Mouse (Mus musculus) kidney, adult 8-10 months (tissue): ENCODE results near the gene Fgfr1op.
"Not testable (repeated sequence)": the region's sequence is repeated elsewhere in the genome, so short reads cannot be mapped to it uniquely, and the experiment has no call there.

Experiments
- DNase-seq, 2 experiments: peaks; one replicate each; pipeline ENCODE4 v3.0.0; 2022

The Fgfr1op gene

GRCm38 (mm10) chr17:8171081-8171480 lies 5.8 kb downstream of the Fgfr1op start:
- DNase-seq: no peak

GRCm38 (mm10) chr17:8177090-8177489 lies 11.8 kb downstream of the Fgfr1op start:
- no peak for DNase-seq

- no peak for DNase-seq
Observed at GRCm38 (mm10) chr17:8183815-8184214, 18.5 kb downstream of the Fgfr1op start.

DNA sequence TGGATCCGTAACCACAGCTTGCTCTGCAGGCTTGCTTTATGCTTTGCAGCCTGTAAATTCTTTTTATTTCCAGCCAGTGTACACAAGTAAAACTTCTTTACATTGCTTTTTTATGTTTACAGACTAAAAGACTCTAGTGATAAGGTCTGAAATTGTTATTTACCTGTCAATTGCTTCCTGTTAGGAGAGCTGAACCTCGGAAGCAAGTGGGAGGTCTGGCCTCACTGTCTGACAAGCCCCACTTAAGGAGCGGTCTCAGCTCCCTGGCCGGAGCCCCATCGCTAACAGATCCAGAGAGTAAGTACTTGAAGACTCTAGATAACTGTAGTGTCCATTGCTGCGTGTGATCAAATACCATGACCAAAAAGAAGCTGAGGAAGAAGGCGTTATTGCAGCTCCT lies 18.9 kb downstream of the Fgfr1op start:
- no peak for DNase-seq

DNA sequence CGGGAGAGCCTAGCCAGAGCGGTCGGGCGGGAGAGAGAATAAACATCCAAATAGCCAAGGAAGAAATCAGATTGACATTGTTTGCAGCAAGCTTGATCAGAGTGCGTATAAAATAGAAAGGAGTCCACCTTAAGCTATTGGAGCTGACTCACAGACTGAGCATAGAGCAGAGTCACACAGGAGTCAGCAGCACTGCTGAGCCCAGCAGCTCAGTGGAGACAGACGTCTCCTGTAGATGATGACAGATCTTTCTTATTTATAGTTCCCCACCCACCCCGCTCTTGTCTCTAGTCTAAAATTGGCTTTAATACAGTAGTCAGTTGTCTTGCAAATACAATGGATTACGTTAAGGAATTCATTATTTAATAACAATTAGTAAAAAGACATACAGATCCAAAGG lies 28.4 kb downstream of the Fgfr1op start:
- DNase-seq: no peak

GRCm38 (mm10) chr17:8195685-8196376 lies 30.5 kb downstream of the Fgfr1op start:
- no peak for DNase-seq

GRCm38 (mm10) chr17:8197652-8198051 lies 32.4 kb downstream of the Fgfr1op start:
- DNase-seq: no peak

DNA sequence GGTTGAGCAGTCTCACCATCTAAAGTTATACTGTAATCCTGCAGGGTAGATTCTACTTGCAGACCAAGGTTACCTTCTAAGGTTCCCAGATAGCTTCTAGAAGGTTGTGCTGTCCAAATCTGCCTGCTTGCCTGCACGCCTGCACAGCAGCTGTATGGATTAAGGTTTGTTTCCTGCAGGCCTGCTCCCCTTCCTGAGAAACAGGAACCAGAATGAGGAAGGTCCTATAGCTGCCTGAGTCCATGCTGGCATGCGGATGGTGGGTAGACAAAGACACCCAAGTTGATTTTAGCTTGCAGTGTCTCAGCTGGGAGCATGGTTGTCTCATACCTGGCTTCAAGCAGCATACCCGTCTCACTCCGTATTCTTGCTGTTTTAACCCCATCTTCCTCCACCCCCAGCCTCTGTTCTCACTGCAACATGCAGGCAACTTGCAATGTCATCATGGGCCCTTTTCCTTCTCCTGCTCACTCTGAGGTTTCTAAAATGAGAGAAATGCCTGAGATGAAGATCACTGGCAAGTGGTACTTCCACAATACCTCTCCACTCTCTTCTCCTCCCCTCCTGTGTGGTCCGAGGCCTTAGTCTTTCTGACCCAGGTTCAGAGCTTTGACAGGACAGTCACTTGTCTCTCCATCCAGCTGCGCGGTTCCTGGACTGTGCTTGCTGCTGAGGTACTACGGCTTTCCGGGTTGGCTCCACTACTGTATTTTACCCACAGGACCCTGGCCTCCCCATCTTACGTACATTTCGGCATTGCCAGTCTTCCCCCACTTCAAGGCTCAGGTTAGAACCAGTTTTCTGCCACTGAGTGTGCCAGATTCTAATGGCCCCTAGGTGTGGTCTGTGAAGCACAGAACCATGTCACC lies 34.0 kb downstream of the Fgfr1op start:
- DNase-seq: no peak

DNA sequence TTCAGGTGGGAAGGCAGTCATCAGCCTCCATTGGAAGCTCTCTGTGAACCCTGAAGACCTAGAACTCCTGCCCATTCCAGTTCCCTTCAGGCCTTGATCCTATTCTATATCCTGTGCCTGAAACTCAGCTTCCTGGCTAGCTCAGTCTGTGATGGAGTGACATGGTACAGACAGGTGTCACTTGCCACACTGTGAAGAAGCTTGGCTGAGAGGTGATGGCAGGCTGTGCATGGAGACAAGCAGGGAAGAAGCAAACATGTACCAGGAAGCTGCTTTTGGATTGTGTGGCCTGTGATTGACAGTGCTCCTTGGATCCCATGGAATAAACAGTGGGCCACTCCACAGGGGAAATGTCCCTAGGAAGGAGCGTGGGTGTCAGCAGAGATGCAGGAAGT lies 34.6 kb downstream of the Fgfr1op start:
- DNase-seq: no peak

DNA sequence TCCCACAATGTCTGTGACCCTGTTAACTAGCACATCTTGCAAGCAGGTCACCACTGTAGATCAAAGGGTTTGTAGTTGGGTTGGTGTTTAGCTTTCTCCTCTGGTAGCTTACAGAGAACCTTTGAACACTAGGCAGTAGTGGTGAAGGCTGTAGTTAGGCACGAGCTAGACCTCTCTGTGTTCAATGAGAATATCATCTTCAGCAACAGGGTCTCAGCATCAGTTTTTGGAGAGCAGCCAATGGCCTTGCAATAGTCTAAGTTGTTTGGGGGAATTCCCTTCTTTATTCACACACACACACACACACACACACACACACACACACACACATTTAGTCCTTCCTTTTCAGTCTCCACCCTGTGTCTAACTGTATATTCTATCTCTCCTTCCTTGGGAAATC lies 38.2 kb downstream of the Fgfr1op start:
- no peak for DNase-seq

DNA sequence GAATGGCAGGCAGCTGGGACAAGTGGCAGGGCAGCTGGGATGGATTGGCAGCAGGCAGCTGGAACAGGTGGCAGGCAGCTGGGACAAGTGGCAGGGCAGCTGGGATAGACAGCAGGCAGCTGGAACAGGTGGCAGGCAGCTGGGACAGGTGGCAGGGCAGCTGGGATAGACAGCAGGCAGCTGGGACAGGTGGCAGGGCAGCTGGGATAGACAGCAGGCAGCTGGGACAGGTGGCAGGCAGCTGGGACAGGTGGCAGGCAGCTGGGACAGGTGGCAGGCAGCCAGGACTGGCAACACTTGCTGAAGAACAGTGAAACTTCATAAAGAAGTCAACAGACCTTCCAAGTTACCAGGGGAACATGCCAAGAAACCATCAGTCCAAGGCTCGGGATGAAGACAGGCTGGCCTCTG lies 39.9 kb downstream of the Fgfr1op start:
- not testable (repeated sequence) for DNase-seq

- DNase-seq: no peak
Observed at GRCm38 (mm10) chr17:8206691-8207090, 41.4 kb downstream of the Fgfr1op start.

DNA sequence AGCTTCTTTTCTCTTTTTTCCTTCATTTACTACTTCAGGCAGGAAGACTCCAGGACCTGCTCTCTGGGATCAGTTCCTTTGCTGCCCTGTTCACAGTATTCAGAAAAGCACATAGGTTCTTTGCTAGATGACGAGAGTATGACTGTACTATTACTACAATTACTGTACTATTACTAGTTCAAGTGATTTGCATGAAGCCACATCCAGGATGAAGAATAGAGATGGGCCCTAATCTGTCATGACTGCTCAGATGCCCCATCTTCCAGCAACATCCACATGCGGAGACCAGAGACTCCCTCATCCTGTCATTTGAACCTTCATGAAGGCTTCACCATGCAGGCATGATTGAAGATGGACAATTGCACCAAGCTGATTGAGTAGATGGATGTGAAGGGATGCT lies 44.4 kb downstream of the Fgfr1op start:
- DNase-seq: no peak

- no peak for DNase-seq
Observed at GRCm38 (mm10) chr17:8210170-8210569, 44.9 kb downstream of the Fgfr1op start.

- no peak for DNase-seq
Observed at GRCm38 (mm10) chr17:8210675-8211074, 45.4 kb downstream of the Fgfr1op start.

GRCm38 (mm10) chr17:8211399-8211798 lies 46.1 kb downstream of the Fgfr1op start:
- no peak for DNase-seq

- no peak for DNase-seq
Observed at GRCm38 (mm10) chr17:8214369-8214768, 49.1 kb downstream of the Fgfr1op start.

- DNase-seq: no peak
Observed at GRCm38 (mm10) chr17:8215016-8215745, 49.9 kb downstream of the Fgfr1op start.

GRCm38 (mm10) chr17:8223225-8223624 lies 57.9 kb downstream of the Fgfr1op start:
- DNase-seq: no peak

- no peak for DNase-seq
Observed at GRCm38 (mm10) chr17:8224072-8224471, 58.8 kb downstream of the Fgfr1op start.

DNA sequence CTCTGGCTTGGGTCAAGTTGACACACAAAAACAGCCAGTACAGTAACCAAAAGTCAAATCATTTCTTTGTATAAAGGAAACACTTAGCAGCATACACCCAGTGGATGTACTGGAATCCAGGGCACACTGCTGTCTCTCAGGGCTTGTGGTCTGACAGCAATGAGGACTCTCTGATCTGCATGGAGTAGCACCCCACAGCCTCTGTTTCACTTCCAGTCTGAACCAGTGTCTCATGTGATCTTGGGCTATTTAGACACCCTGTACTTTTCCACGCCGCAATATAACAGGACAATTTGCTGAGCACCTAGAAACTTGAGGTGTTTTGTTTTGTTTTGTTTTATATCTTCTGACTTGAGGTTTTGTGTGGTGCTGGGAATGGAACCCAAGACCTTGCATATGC lies 59.9 kb downstream of the Fgfr1op start:
- no peak for DNase-seq

GRCm38 (mm10) chr17:8225746-8226145 lies 60.4 kb downstream of the Fgfr1op start:
- DNase-seq: no peak

DNA sequence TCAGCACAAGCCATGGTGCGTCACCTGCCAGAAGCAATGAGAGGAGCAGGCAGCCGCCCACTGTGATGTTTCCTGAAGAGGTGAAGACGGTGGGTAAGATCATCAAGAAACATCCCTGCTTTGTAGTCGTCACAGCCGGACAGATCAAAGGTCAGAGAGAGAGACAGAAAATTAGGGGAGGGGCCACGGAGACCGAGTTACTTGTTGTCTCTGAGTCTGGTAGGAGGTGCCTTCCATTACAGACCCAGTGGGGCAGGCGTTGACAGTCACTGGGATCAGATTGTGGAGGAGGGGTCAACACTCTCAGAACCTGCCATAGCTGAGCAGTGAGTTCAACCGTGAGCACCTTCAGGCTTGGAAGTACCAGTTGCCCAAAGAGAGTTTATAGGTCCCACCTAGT lies 63.3 kb downstream of the Fgfr1op start:
- DNase-seq: no peak

GRCm38 (mm10) chr17:8229607-8230006 lies 64.3 kb downstream of the Fgfr1op start:
- DNase-seq: no peak
